Mouse (Mus musculus) heart, embryonic 12.5 days (tissue): Measurements from ENCODE around the gene Osbpl7. TPM values are rescaled to one million over a fixed set of nuclear protein-coding genes. Genes with fewer than 3 reads are reported as not detected.

ENCODE experiments used
- ATAC-seq: fragments of 200-750 bp; cut with Nextera tagmentation; 2 replicates; pipeline ENCODE4 v1.8.0; 2017; ENCODE audit warnings: moderate TSS enrichment, moderate library complexity; ENCODE audit not compliant: insufficient number of reproducible peaks, low FRiP score
- H3K27ac ChIP-seq: fragments of 300-500 bp; sonication (generic); 2 replicates; pipeline ENCODE4 v1.5.1; 2016; ENCODE audit warnings: mild to moderate bottlenecking, moderate library complexity; ENCODE audit not compliant: poor library complexity, severe bottlenecking
- H3K27me3 ChIP-seq: fragments of 300-500 bp; sonication (generic); replicated peaks from 2 replicates; pipeline ENCODE4 v1.6.1; 2016; ENCODE audit warnings: mild to moderate bottlenecking, moderate library complexity
- H3K36me3 ChIP-seq: fragments of 300-500 bp; sonication (generic); 2 replicates; pipeline ENCODE4 v1.6.1; 2016; ENCODE audit warnings: mild to moderate bottlenecking, moderate library complexity
- H3K4me1 ChIP-seq: fragments of 300-500 bp; sonication (generic); replicated peaks from 2 replicates; pipeline ENCODE4 v1.6.1; 2016; ENCODE audit warnings: mild to moderate bottlenecking
- H3K4me2 ChIP-seq: fragments of 300-500 bp; sonication (generic); 2 replicates; pipeline ENCODE4 v1.6.1; 2016; ENCODE audit warnings: mild to moderate bottlenecking, moderate library complexity
- H3K4me3 ChIP-seq: fragments of 300-500 bp; sonication (generic); 2 replicates; pipeline ENCODE4 v1.5.1; 2016; ENCODE audit warnings: mild to moderate bottlenecking
- H3K9ac ChIP-seq: fragments of 300-500 bp; sonication (generic); 2 replicates; pipeline ENCODE4 v1.6.1; 2016; ENCODE audit warnings: mild to moderate bottlenecking, moderate library complexity
- H3K9me3 ChIP-seq: fragments of 300-500 bp; sonication (generic); replicated peaks from 2 replicates; pipeline ENCODE4 v1.6.1; 2016; ENCODE audit warnings: mild to moderate bottlenecking, moderate library complexity
- WGBS: fragments of 180-500 bp; shearing (Covaris S2); methylation state at CpG from one replicate; pipeline ENCODE4 v1.1.7; 2016; 5-methylcytosine and 5-hydroxymethylcytosine counted together
- microRNA-seq: library from miRNA; unstranded; fragments of <30 nt; microRNA quantifications from one replicate; pipeline ENCODE4, GENCODE M21; 2017
- polyA plus RNA-seq: library from polyadenylated mRNA; unstranded; fragments of >200 nt; fragmentation: Nextera tagmentation; extraction: Ambion mirVana; gene quantifications from 2 replicates; pipeline ENCODE4 v1.2.1, GENCODE M21; 2016

Gene Osbpl7
- polyA plus RNA-seq, 1 experiment from 2014 or later, result 5.5 TPM

DNA sequence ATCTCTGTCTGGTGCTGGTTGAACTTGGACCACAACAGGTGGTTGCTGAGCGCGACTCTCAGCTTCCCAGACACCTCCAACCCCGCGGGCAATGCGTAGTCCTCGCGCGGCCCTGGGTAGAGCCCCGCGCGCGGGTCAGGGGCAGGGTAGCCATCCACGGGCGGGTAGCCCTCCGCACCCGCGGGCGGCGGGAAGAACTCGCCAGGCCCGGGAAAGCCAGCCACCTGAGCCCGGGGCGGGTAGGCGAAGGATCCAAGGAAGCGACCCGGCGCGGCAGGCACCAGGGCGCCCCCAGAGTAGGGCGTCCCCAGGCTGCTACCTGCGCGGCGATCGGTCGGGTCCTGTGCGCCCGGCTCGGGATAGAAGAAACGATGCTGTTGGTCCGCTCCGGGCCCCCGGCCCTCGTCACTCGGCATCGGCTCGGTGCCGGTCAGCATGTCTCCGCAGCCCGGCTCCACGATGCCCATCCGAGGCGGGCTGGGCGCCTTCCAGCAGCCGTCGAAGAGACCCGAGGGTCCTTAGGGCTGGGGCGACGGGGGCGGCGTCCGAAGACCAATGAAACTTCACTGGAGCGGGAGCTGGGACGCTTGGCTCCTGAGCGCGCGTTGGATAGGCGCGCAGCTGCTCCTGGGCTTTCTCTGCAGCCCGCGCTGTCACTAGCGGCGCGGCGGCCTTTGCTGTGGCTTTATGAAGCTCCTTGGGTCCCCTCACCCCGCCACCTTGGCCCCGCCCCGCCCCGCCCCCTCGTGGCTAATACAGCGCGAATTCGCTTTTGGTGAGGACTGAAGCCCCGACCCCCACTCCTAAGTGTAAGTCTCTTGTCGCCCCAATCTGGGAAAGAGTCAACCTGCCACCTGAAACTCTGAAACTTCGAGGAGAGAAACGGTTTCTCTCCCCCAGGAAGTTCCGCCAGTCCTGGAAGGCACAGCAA, 64.5 kb downstream of the Osbpl7 start, which contains the start of gene Tbx21:
Gene Tbx21, minus strand, starts transcription at position 661 of the 931 bp plus-strand sequence.
- H3K4me1 ChIP-seq, result peaks cover 17% of the 10 kb centered on the region
- H3K9me3 ChIP-seq, result no peaks in the 10 kb centered on the region
- H3K9ac ChIP-seq, result peak within 1 kb of the TSS; percentile 43
- peak within 1 kb of the TSS; percentile 51 for H3K4me3 ChIP-seq
- WGBS, result under 1% methylated on average over 85 of the region's 87 CpGs
- peak within 1 kb of the TSS; percentile 85 for H3K4me2 ChIP-seq
- H3K27ac ChIP-seq, result no peak within 1 kb of the TSS
- ATAC-seq, result peak; percentile 38; the same call in 1 of the 2 replicates
- peaks cover 87% of the 10 kb centered on the region for H3K27me3 ChIP-seq
- no peaks in the 10 kb centered on the region for H3K36me3 ChIP-seq

DNA sequence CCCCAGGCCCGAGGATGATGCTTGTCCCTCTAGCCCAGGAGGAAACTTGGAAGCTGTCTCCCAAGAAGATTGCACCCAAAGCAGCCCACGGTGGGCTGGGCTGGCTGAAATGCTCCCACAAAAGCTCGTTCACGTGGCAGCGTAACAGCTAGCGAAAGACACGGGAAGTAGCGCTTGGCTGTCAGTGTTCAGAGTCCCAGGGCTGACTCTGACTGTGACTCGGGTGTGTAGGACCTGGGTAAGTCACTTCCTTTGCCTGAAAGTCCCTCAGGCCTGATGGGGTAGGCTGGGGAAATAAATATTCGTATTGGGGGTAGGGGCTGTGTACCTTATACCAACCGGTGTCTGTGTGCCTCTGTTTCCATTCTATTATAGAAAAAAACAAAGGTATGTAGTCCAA, 65.4 kb downstream of the Osbpl7 start:
- peaks cover 84% of the 10 kb centered on the region for H3K27me3 ChIP-seq
- H3K36me3 ChIP-seq, result no peaks in the 10 kb centered on the region
- H3K4me2 ChIP-seq, result peak overlapping the region; percentile 85
- H3K4me1 ChIP-seq, result peaks cover 25% of the 10 kb centered on the region
- no peaks in the 10 kb centered on the region for H3K9me3 ChIP-seq
- WGBS, result 9% methylated on average over 11 of the region's 11 CpGs
- 0 out of 2 replicates have a peak overlapping the region, but pooled peaks have one; percentile 43 for H3K9ac ChIP-seq
- no peak for ATAC-seq
- H3K4me3 ChIP-seq, result peak overlapping the region; percentile 51
- no peak overlapping the region for H3K27ac ChIP-seq

Small RNAs within 50 kb of the gene (microRNA-seq; reads per million reads assigned to microRNA genes)
- not detected for gene Mir8103

Other genes with a start within 250 kb of the Osbpl7 start
- 85.8 and 89.7 TPM in 2 replicates for gene Nfe2l1, start 220.7 kb upstream of the Osbpl7 start, polyA plus RNA-seq
- gene Copz2, start 200.8 kb upstream of the Osbpl7 start, polyA plus RNA-seq, result 105 TPM in 2 replicates
- gene Cdk5rap3, start 134.1 kb upstream of the Osbpl7 start, polyA plus RNA-seq, result 52.3 and 58.0 TPM in 2 replicates
- gene Prr15l, start 122.5 kb upstream of the Osbpl7 start, polyA plus RNA-seq, result 0.46 and 0.51 TPM in 2 replicates
- 37.7 and 40.5 TPM in 2 replicates for gene Pnpo, start 106.6 kb upstream of the Osbpl7 start, polyA plus RNA-seq
- gene Sp2, start 67.7 kb upstream of the Osbpl7 start, polyA plus RNA-seq, result 18.0 and 19.9 TPM in 2 replicates
- gene Sp6, start 37.2 kb upstream of the Osbpl7 start, polyA plus RNA-seq, result 0.22 and 0.45 TPM in 2 replicates
- gene Scrn2, start 20.7 kb upstream of the Osbpl7 start, polyA plus RNA-seq, result 17.0 and 18.3 TPM in 2 replicates
- 0.28 and 0.66 TPM in 2 replicates for gene Lrrc46, start 9.2 kb upstream of the Osbpl7 start, polyA plus RNA-seq
- 71.3 and 74.7 TPM in 2 replicates for gene Mrpl10, start 9.1 kb upstream of the Osbpl7 start, polyA plus RNA-seq
- gene Tbx21, start 64.7 kb downstream of the Osbpl7 start, polyA plus RNA-seq, result not detected in 2 replicates
- 10.6 and 12.6 TPM in 2 replicates for gene Tbkbp1, start 100.9 kb downstream of the Osbpl7 start, polyA plus RNA-seq
- 41.7 and 45.4 TPM in 2 replicates for gene Kpnb1, start 137.3 kb downstream of the Osbpl7 start, polyA plus RNA-seq
- gene Npepps, start 230.0 kb downstream of the Osbpl7 start, polyA plus RNA-seq, result 87.8 and 95.3 TPM in 2 replicates